In the genomic region with DNA sequence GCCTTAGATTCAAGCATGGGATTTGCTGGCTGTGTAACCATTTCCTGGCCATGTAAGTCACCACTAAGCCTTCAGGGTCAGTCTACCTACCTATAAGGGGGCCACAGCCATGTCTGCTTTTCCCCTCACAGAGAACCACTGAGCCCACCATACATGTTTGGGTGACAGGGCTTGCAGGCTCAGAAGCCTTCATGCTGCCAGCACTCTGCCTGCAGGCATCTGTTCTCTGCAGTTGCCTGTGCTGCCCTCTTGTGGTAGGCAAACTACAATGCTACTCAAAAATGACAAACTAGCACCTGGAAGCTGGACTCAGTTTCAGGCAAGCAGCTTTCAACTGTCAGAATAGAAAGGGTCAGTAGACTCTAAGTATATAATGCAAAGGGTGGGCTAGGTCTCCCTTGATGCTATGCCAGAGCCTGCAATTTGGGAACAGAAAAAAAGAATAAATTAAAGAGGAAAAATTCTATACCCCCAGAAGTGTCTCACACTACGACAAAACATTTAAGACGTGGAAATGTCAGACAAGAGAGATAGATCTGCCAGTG, we compare ENCODE assay signal across 9 mouse cellular contexts.
A peak's percentile ranks its signal among the peaks of the same experiment; 100 is the strongest.
DNase-seq lines count a peak whose midpoint lies in the region.
"Had no signal": no experiment of that assay in that cellular context is flagged by ENCODE, and none has a peak within 500 bp of the region (broad histone marks: within the 10 kb centered on the region; RNA-seq: fewer than 3 reads in every experiment).

No protein-coding gene starts in this region.

- H3K4me3 ChIP-seq in limb, embryonic 10.5 days = no peak overlapping the region
- H3K4me3 ChIP-seq: megakaryocyte, embryonic 14.5 days had no signal

- 92% methylated on average over 2 of the region's 2 CpGs for WGBS in limb, embryonic 10.5 days

- H3K4me1 ChIP-seq in limb, embryonic 10.5 days = peaks cover 64% of the 10 kb centered on the region

- peak overlapping the region; percentile 86 for H3K27ac ChIP-seq in limb, embryonic 10.5 days

- DNase-seq in layer of hippocampus, adult 11-12 months (ENCODE audit: low spot score) = peak; percentile 71
- no peak for DNase-seq in layer of hippocampus, adult 9-10 months (ENCODE audit: low spot score)
- peak; percentile 40 for DNase-seq in brain, embryonic 18.5 days (ENCODE audit: low read depth, low spot score)
- peak; percentile 20 for DNase-seq in fibroblast of lung, adult 2 months (ENCODE audit: low read depth)
- peak; percentile 82 for DNase-seq in induced T-regulatory cell, adult 2 months (ENCODE audit: low read depth)
- DNase-seq in limb, embryonic 10.5 days (ENCODE audit: low spot score) = peak; percentile 85
- DNase-seq in neural tube, embryonic 10.5 days (ENCODE audit: extremely low spot score, low spot score) = peak; percentile 63
- DNase-seq in testis, postnatal 10 days (ENCODE audit: low spot score) = peak; percentile 84

- H3K27me3 ChIP-seq in limb, embryonic 10.5 days (ENCODE audit: low read depth, poor library complexity, severe bottlenecking) = peaks cover 20% of the 10 kb centered on the region

- H3K36me3 ChIP-seq in limb, embryonic 10.5 days = no peaks in the 10 kb centered on the region

- H3K9me3 ChIP-seq in limb, embryonic 10.5 days (replicated peaks) = no peaks in the 10 kb centered on the region
- H3K9me3 ChIP-seq: megakaryocyte, embryonic 14.5 days had no signal
